Mouse (Mus musculus): ENCODE measurements around the gene Ncl.

Ncl gene

GRCm38 (mm10) chr1:86358906-86359797, at the start of gene Ncl:
TSS of gene Ncl (minus strand) at chr1:86359400.
- ChIA-PET POLR2A (interaction anchor here (0.5 to 7.8 kb wide), 205 partner anchors 9 to 967 kb away, joined by 3 to 371 read pairs (median 5); partner anchors contain the start of genes Ptma (in 4 of the 4), Armc9 (in 3 of the 4), Cops7b (in 3 of the 4) and Pde6d (in 3 of the 4)), CTCF (interaction anchor here in 2 of 4 experiments (0.7 to 1.5 kb wide), 7 partner anchors 9 to 113 kb away, joined by 3 to 9 read pairs (median 3); no protein-coding TSS in a partner anchor)

- CTCF ChIA-PET, result interaction anchor here in 1 of 4 experiments (1.3 to 1.5 kb wide), 2 partner anchors 19 to 20 kb away, joined by 3 read pairs; no protein-coding TSS in a partner anchor
- POLR2A ChIA-PET, result interaction anchor here in 2 of 4 experiments (0.6 to 1.5 kb wide), 9 partner anchors 11 to 209 kb away, joined by 3 to 4 read pairs (median 3); partner anchors contain the start of genes Ncl (in 1 of the 2) and Ptma (in 1 of the 2)
These were observed 49.3 kb upstream of the Ncl start for GRCm38 (mm10) chr1:86408515-86408914.

GRCm38 (mm10) chr1:86406914-86407313, 47.7 kb upstream of the Ncl start:
- ChIA-PET CTCF (interaction anchor here (0.5 to 2.0 kb wide), 11 partner anchors 8 to 23 kb away, joined by 3 to 23 read pairs (median 4); no protein-coding TSS in a partner anchor), POLR2A (interaction anchor here in 2 of 4 experiments (1.1 to 2.3 kb wide), 7 partner anchors 10 to 121 kb away, joined by 3 to 15 read pairs (median 4); partner anchors contain the start of gene Ncl (in 1 of the 2))

GRCm38 (mm10) chr1:86406313-86406712, 47.1 kb upstream of the Ncl start:
- CTCF ChIA-PET, result interaction anchor here (0.6 to 2.8 kb wide), 19 partner anchors 9 to 630 kb away, joined by 3 to 23 read pairs (median 4); no protein-coding TSS in a partner anchor
- POLR2A ChIA-PET, result interaction anchor here in 3 of 4 experiments (0.6 to 2.3 kb wide), 19 partner anchors 9 to 793 kb away, joined by 3 to 15 read pairs (median 3); partner anchors contain the start of genes Ncl (in 2 of the 3) and Ptma (in 2 of the 3)

- CTCF ChIA-PET, result interaction anchor here in 2 of 4 experiments (0.6 to 4.1 kb wide), 4 partner anchors 11 to 263 kb away, joined by 3 to 18 read pairs (median 14); no protein-coding TSS in a partner anchor
These were observed 45.6 kb upstream of the Ncl start for GRCm38 (mm10) chr1:86404834-86405233.

GRCm38 (mm10) chr1:86400096-86400754, 41.0 kb upstream of the Ncl start:
- POLR2A ChIA-PET, result interaction anchor here in 2 of 4 experiments (1.3 to 3.9 kb wide), 4 partner anchors 11 to 43 kb away, joined by 3 to 17 read pairs (median 5); partner anchors contain the start of gene Ncl (in 1 of the 2)
- CTCF ChIA-PET, result interaction anchor here (0.5 to 4.1 kb wide), 14 partner anchors 8 to 341 kb away, joined by 3 to 18 read pairs (median 4); no protein-coding TSS in a partner anchor

More at GRCm38 (mm10) chr1:86404834-86405233, 45.6 kb upstream of the Ncl start:
- POLR2A ChIA-PET, result interaction anchor here in 1 of 4 experiments (1.2 kb wide), 1 partner anchor 9 kb away, joined by 8 read pairs; no protein-coding TSS in a partner anchor

DNA sequence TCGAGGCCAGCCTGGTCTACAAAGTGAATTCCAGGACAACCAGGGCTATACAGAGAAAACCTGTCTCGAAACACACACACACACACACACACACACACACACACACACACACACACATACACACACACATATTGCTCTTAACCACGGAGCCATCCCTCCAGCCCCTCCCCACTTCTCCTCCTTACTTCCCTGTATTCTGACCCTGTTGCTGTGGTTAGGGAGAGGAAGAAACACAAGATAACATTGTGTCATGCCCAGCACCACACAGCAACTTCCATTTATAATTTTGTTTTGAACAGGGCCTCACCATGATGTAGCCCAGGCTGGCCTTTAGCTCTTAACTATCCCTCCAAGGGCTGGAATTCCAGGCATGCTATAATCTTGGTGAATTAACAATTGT, 40.1 kb upstream of the Ncl start:
- ChIA-PET POLR2A (interaction anchor here in 2 of 4 experiments (0.5 to 1.8 kb wide), 5 partner anchors 10 to 133 kb away, joined by 3 to 5 read pairs (median 3); partner anchors contain the start of gene Ncl (in 1 of the 2)), CTCF (interaction anchor here in 2 of 4 experiments (0.8 to 3.8 kb wide), 7 partner anchors 10 to 31 kb away, joined by 3 to 14 read pairs (median 4); no protein-coding TSS in a partner anchor)

DNA sequence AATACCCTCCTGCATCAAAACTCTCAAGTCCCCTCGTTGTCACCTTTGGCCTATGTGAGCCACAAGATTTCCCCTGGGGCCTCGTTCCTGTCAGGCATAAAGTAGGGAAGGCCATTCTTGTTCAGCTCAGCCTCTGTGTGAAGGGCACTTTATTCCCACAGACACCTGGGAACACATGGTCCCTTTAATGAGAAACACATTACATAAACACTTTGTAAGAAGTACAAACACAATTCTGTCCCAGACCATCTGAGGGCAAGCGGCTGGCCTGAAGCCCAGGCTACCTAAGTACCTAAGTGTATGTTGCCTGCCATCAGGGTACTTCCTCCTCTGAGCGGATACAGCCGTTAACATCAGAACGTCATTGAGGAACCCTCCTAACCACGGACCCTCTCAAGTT, 39.0 kb upstream of the Ncl start:
- ChIA-PET CTCF (interaction anchor here in 3 of 4 experiments (0.6 to 2.9 kb wide), 8 partner anchors 9 to 130 kb away, joined by 3 to 13 read pairs (median 4); no protein-coding TSS in a partner anchor), POLR2A (interaction anchor here in 3 of 4 experiments (0.5 to 2.6 kb wide), 31 partner anchors 9 to 904 kb away, joined by 3 to 17 read pairs (median 4); partner anchors contain the start of genes Ncl (in 2 of the 3) and Ptma (in 1 of the 3))

DNA sequence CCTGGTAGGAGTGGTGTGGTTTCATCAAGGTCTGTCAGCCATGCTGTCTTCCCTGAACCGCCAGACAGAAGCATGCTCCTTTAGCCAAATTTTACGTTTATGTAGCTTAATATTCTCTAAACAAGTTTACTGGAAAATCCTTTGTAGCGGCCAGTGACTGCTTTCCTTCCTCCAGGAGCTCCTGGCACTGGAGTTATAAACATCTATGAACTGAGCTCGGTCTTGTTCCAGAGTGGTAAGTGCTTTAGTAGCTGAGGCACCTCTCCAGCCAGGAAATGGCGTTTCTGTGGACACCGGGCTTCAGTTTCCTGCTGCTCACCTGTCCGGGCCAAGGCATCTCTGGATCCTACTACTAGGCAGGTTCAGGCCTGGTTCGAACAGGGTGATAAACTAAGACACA, 38.4 kb upstream of the Ncl start:
- ChIA-PET CTCF (interaction anchor here in 3 of 4 experiments (0.6 to 2.9 kb wide), 11 partner anchors 8 to 198 kb away, joined by 3 to 13 read pairs (median 4); no protein-coding TSS in a partner anchor), POLR2A (interaction anchor here (0.6 to 2.6 kb wide), 43 partner anchors 8 to 274 kb away, joined by 3 to 17 read pairs (median 4); partner anchors contain the start of genes Ncl (in 2 of the 4) and Ptma (in 2 of the 4))

DNA sequence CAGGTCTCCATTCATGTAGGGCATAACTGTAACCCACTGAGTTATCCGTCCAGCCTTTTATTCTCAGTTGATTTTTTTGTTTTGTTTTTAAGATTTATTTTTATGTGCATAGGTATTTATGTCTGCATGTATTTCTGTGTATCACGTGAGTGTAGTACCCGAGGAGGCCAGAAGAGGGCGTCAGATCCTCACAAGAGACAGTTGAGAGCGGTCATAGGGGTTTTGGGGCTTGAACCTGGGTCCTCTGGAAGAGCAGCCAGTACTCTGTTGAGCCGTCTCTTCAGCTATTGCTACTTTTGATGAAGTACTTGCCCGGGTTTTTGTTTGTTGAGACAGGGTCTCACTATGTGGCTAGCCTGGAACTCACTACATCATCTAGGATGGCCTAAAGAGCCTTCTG, 36.7 kb upstream of the Ncl start:
- POLR2A ChIA-PET, result interaction anchor here in 2 of 4 experiments (0.6 to 2.6 kb wide), 11 partner anchors 13 to 217 kb away, joined by 3 to 8 read pairs (median 3); no protein-coding TSS in a partner anchor
- CTCF ChIA-PET, result interaction anchor here in 2 of 4 experiments (0.6 to 1.1 kb wide), 2 partner anchors 18 to 21 kb away, joined by 4 to 6 read pairs; no protein-coding TSS in a partner anchor

GRCm38 (mm10) chr1:86394246-86394645, 35.0 kb upstream of the Ncl start:
- CTCF ChIA-PET, result interaction anchor here in 2 of 4 experiments (0.7 to 1.1 kb wide), 5 partner anchors 13 to 215 kb away, joined by 3 to 9 read pairs (median 3); no protein-coding TSS in a partner anchor
- POLR2A ChIA-PET, result interaction anchor here in 2 of 4 experiments (0.5 to 1.4 kb wide), 4 partner anchors 12 to 156 kb away, joined by 3 to 5 read pairs (median 3); partner anchors contain the start of gene Ncl (in 2 of the 2)

DNA sequence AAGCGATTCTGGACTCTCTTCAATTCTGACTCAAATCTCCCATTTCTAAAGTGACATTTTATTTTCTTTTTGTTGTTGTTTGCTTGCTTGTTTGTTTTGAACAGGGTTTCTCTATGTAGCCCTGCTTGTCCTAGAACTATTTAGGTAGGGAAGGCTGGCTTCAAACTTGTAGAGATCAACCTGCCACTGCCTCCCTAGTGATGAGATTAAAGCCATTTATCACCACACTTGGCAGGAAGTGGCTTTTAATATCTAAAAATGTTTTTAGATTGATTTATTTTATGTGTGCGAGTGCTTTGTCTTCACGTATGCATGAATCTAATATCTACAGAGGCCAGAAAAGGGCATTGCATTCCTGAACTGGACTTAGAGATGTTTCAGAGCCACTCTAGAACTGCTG, 34.0 kb upstream of the Ncl start:
- ChIA-PET POLR2A (interaction anchor here in 2 of 4 experiments (1.3 to 1.4 kb wide), 2 partner anchors 34 kb away, joined by 3 to 5 read pairs; partner anchors contain the start of gene Ncl (in 2 of the 2)), CTCF (interaction anchor here in 2 of 4 experiments (0.7 to 1.1 kb wide), 2 partner anchors 23 to 83 kb away, joined by 5 to 11 read pairs; no protein-coding TSS in a partner anchor)

- ChIA-PET CTCF (interaction anchor here (0.6 to 1.2 kb wide), 5 partner anchors 10 to 30 kb away, joined by 3 to 8 read pairs (median 4); no protein-coding TSS in a partner anchor), POLR2A (interaction anchor here in 2 of 4 experiments (1.1 to 6.4 kb wide), 2 partner anchors 31 to 135 kb away, joined by 3 to 28 read pairs; partner anchors contain the start of genes Ncl (in 1 of the 2) and Ptma (in 1 of the 2))
These were observed 32.2 kb upstream of the Ncl start for GRCm38 (mm10) chr1:86391425-86391824.

DNA sequence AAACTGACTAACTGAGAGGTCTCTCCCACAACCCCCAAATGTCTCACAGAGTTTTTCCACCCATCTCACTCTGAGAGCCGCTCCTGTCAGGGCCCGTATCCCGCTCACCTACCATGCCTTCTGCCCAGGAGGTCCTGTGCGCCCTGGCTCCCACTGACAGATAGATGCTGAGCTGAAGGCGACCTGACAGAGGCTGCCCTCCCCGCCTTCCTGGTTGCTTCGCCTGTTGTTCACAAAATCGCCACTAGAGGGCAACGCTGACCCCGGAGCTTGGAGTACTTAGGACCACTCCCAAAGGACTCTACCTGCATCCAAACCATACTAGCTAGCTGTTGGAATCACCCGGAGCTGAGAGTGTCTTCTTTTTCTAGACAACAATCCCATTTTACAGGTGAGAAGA, 30.0 kb upstream of the Ncl start:
- ChIA-PET POLR2A (interaction anchor here in 3 of 4 experiments (0.6 to 6.4 kb wide), 20 partner anchors 8 to 139 kb away, joined by 3 to 28 read pairs (median 4); partner anchors contain the start of genes Ncl (in 2 of the 3) and Ptma (in 2 of the 3)), CTCF (interaction anchor here (0.5 to 2.8 kb wide), 71 partner anchors 8 to 654 kb away, joined by 3 to 19 read pairs (median 4); partner anchors contain the start of genes Armc9 (in 1 of the 4) and Ncl (in 1 of the 4))

DNA sequence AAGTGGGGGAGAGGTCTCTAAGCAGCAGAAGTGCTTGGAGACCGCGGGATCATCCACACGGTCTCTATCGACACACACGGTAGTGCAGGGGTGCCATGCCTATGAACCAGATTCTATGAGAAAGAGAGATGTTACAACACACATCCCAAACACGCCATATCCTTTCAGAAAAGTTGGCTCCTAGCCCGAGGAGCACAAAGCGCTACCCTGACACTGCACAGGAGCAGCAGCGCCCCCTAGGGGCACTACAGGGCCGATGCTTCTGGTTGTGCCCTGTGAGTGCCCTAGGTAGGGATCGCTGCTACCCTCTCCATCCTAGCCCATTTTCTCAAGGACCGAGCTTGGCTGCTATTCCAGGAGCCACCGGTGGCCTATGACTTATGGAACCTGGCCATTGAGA, 21.8 kb upstream of the Ncl start:
- CTCF ChIA-PET, result interaction anchor here (0.6 to 2.6 kb wide), 10 partner anchors 8 to 100 kb away, joined by 3 to 7 read pairs (median 4); no protein-coding TSS in a partner anchor
- POLR2A ChIA-PET, result interaction anchor here (0.6 to 4.3 kb wide), 22 partner anchors 10 to 837 kb away, joined by 3 to 23 read pairs (median 4); partner anchors contain the start of gene Ncl (in 2 of the 4)

GRCm38 (mm10) chr1:86379161-86379569, 20.0 kb upstream of the Ncl start:
- POLR2A ChIA-PET, result interaction anchor here (0.5 to 4.3 kb wide), 8 partner anchors 19 to 154 kb away, joined by 3 to 22 read pairs (median 5); partner anchors contain the start of gene Ncl (in 2 of the 4)
- CTCF ChIA-PET, result interaction anchor here (0.5 to 2.6 kb wide), 6 partner anchors 10 to 270 kb away, joined by 3 to 7 read pairs (median 5); no protein-coding TSS in a partner anchor

All from embryonic stem cell, embryonic (primary cell).